Mouse (Mus musculus): ENCODE measurements around the gene Snx4. TPM values are rescaled to one million over a fixed set of nuclear protein-coding genes. Genes with fewer than 3 reads are reported as not detected.

The Snx4 gene
- total and polyA plus RNA-seq, 2 experiments from 2014 or later = 68.5 to 73.0 TPM

DNA sequence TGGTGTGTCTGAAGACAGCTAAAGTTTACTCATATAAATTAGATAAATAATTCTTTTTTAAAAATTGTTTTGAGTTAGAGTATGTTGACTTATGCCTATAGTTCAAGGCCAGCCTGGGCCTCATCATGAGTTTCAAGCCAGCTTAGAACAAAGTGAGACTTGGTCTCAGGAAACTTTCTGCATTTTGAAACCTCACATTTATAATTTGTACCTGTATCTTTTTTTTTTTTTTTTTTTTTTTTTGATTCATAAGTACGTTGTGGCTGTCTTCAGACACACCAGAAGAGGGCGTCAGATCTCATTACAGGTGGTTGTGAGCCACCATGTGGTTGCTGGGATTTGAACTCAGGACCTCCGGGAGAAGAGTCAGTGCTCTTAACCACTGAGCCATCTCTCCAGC is 8.6 kb downstream of the Snx4 start:
- Histone ChIP-seq H3K27me3 (ENCODE audit: control insufficient read depth, insufficient read depth, low read length) (no peaks in the 10 kb centered on the region), H3K4me3 (ENCODE audit: low read depth, low read length) (no peak overlapping the region), H3K9ac (replicated peaks; ENCODE audit: low read depth, low read length) (no peak overlapping the region), H3K9me3 (replicated peaks; ENCODE audit: control insufficient read depth, low read length) (no peaks in the 10 kb centered on the region), H3K36me3 (replicated peaks; ENCODE audit: control insufficient read depth, insufficient read depth, low read length) (peaks cover 7% of the 10 kb centered on the region), H3K27ac (ENCODE audit: low read depth) (0 out of 2 replicates have a peak overlapping the region, but pooled peaks have one; percentile 64), H3K4me2 (ENCODE audit: low read depth, low read length) (no peak overlapping the region), H3K4me1 (ENCODE audit: control insufficient read depth, insufficient read depth) (peaks cover 37% of the 10 kb centered on the region)
- no peak for DNase-seq (ENCODE audit: low spot score)
- no peak for ATAC-seq (ENCODE audit: insufficient read depth, low read depth)
- 75% methylated on average over 3 of the region's 3 CpGs for WGBS
- no peak for TF ChIP-seq EP300 (IDR thresholded peaks at IDR 0.05; ENCODE audit: low read depth)
- no peak for TF ChIP-seq CTCF (IDR thresholded peaks at IDR 0.05; ENCODE audit: low read depth)

DNA sequence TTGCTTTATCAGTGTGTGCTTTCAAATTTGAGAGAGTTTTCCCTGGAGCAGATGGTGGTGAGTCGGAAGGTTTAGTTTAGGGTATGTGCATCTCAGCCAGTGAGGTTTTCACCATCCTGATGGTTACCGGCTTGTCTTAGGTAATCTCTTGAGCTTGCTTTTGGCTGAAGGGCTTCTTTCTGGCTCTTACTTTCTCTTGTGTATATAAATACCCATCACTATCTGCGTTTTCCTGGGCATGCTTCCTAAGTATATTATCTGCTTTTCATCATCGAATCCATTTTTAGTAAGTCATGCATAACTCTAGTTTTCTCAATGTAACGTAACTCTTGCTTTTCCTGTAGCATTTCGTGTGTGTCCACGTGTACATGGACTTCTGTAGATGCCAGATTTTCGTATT is 9.6 kb downstream of the Snx4 start:
- H3K27ac ChIP-seq (ENCODE audit: low read depth) = peak overlapping the region; percentile 64
- peak overlapping the region; percentile 37 for H3K4me2 ChIP-seq (ENCODE audit: low read depth, low read length)
- H3K36me3 ChIP-seq (replicated peaks; ENCODE audit: control insufficient read depth, insufficient read depth, low read length) = peaks cover 18% of the 10 kb centered on the region
- 9% methylated on average over 8 of the region's 8 CpGs for WGBS
- no peak for ATAC-seq (ENCODE audit: insufficient read depth, low read depth)
- peaks cover 29% of the 10 kb centered on the region for H3K4me1 ChIP-seq (ENCODE audit: control insufficient read depth, insufficient read depth)
- H3K9me3 ChIP-seq (replicated peaks; ENCODE audit: control insufficient read depth, low read length) = no peaks in the 10 kb centered on the region
- no peak for TF ChIP-seq CTCF (IDR thresholded peaks at IDR 0.05; ENCODE audit: low read depth)
- TF ChIP-seq EP300 (IDR thresholded peaks at IDR 0.05; ENCODE audit: low read depth) = no peak
- no peak overlapping the region for H3K9ac ChIP-seq (replicated peaks; ENCODE audit: low read depth, low read length)
- no peak overlapping the region for H3K4me3 ChIP-seq (ENCODE audit: low read depth, low read length)
- H3K27me3 ChIP-seq (ENCODE audit: control insufficient read depth, insufficient read depth, low read length) = no peaks in the 10 kb centered on the region
- DNase-seq (ENCODE audit: low spot score) = peak; percentile 19

DNA sequence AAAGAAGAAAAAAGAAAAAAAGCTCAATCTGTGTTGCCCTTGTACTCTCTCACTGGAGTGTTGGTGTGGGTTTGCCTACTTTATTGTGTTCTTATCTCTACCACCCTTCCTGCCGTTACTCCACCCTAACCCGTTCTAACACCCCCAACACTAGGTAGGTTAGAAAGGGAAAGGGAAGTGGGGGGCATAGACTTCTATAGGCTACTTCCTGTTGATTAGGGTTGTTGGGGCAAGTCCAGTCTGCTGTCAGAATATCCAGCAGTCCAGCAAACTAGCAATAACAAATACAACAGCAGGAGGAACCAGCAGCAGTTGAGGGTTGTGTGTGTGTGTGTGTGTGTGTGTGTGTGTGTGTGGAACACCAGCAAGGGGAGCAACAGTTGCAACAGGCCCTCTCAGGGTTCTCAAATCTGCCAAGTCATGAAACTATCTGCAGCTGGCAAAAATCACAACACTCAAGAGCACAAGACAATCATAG is 10.4 kb downstream of the Snx4 start:
- Histone ChIP-seq H3K4me2 (ENCODE audit: low read depth, low read length) (peak overlapping the region; percentile 37; the same call in 1 of the 2 replicates), H3K9me3 (replicated peaks; ENCODE audit: control insufficient read depth, low read length) (no peaks in the 10 kb centered on the region), H3K4me3 (ENCODE audit: low read depth, low read length) (no peak overlapping the region), H3K27ac (ENCODE audit: low read depth) (peak overlapping the region; percentile 64), H3K9ac (replicated peaks; ENCODE audit: low read depth, low read length) (no peak overlapping the region), H3K36me3 (replicated peaks; ENCODE audit: control insufficient read depth, insufficient read depth, low read length) (peaks cover 25% of the 10 kb centered on the region), H3K4me1 (ENCODE audit: control insufficient read depth, insufficient read depth) (peaks cover 25% of the 10 kb centered on the region), H3K27me3 (ENCODE audit: control insufficient read depth, insufficient read depth, low read length) (no peaks in the 10 kb centered on the region)
- TF ChIP-seq EP300 (IDR thresholded peaks at IDR 0.05; ENCODE audit: low read depth) (no peak), CTCF (IDR thresholded peaks at IDR 0.05; ENCODE audit: low read depth) (no peak)
- ATAC-seq (ENCODE audit: insufficient read depth, low read depth) = 0 out of 2 replicates have a peak, but pooled peaks have one; percentile 36
- DNase-seq (ENCODE audit: low spot score) = peak; percentile 19
- 15% methylated on average over 2 of the region's 2 CpGs for WGBS

DNA sequence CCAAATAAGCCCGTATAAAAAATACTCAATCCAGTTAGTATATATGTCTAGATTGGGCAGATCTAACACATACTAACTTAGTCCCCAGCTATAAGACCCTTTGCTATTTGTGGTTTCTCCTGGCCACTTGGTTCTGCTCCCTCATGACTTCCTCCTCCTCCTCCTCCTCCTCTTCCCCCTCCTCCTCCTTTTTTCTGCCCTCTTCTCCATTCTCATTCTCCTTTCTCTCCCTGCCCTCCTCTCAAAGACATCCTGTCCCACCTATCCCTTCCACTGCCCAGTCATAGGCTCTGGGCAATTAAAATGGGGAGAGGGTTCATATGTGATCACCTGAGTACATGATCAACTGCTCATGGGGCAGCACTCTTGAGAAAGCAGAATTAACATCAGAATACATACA is 10.9 kb downstream of the Snx4 start:
- no peak for TF ChIP-seq CTCF (IDR thresholded peaks at IDR 0.05; ENCODE audit: low read depth)
- no peak for TF ChIP-seq EP300 (IDR thresholded peaks at IDR 0.05; ENCODE audit: low read depth)
- H3K9me3 ChIP-seq (replicated peaks; ENCODE audit: control insufficient read depth, low read length) = no peaks in the 10 kb centered on the region
- no peaks in the 10 kb centered on the region for H3K27me3 ChIP-seq (ENCODE audit: control insufficient read depth, insufficient read depth, low read length)
- no peak overlapping the region for H3K9ac ChIP-seq (replicated peaks; ENCODE audit: low read depth, low read length)
- H3K27ac ChIP-seq (ENCODE audit: low read depth) = peak overlapping the region; percentile 64; the same call in 1 of the 2 replicates
- ATAC-seq (ENCODE audit: insufficient read depth, low read depth) (0 out of 2 replicates have a peak, but pooled peaks have one; percentile 6), DNase-seq (ENCODE audit: low spot score) (no peak)
- peaks cover 30% of the 10 kb centered on the region for H3K36me3 ChIP-seq (replicated peaks; ENCODE audit: control insufficient read depth, insufficient read depth, low read length)
- WGBS = 15% methylated on average over 1 of the region's 1 CpGs
- peaks cover 25% of the 10 kb centered on the region for H3K4me1 ChIP-seq (ENCODE audit: control insufficient read depth, insufficient read depth)
- H3K4me3 ChIP-seq (ENCODE audit: low read depth, low read length) = no peak overlapping the region
- no peak overlapping the region for H3K4me2 ChIP-seq (ENCODE audit: low read depth, low read length)

- DNase-seq (ENCODE audit: low spot score) (no peak), ATAC-seq (ENCODE audit: insufficient read depth, low read depth) (no peak)
- no peak overlapping the region for H3K4me2 ChIP-seq (ENCODE audit: low read depth, low read length)
- no peaks in the 10 kb centered on the region for H3K27me3 ChIP-seq (ENCODE audit: control insufficient read depth, insufficient read depth, low read length)
- H3K9ac ChIP-seq (replicated peaks; ENCODE audit: low read depth, low read length) = no peak overlapping the region
- H3K4me1 ChIP-seq (ENCODE audit: control insufficient read depth, insufficient read depth) = no peaks in the 10 kb centered on the region
- TF ChIP-seq EP300 (IDR thresholded peaks at IDR 0.05; ENCODE audit: low read depth) (no peak), CTCF (IDR thresholded peaks at IDR 0.05; ENCODE audit: low read depth) (no peak)
- H3K36me3 ChIP-seq (replicated peaks; ENCODE audit: control insufficient read depth, insufficient read depth, low read length) = peaks cover 64% of the 10 kb centered on the region
- 79% methylated on average over 9 of the region's 9 CpGs for WGBS
- no peak overlapping the region for H3K4me3 ChIP-seq (ENCODE audit: low read depth, low read length)
- H3K27ac ChIP-seq (ENCODE audit: low read depth) = no peak overlapping the region
- H3K9me3 ChIP-seq (replicated peaks; ENCODE audit: control insufficient read depth, low read length) = no peaks in the 10 kb centered on the region
Observed at GRCm38 (mm10) chr16:33267616-33268253, 16.5 kb downstream of the Snx4 start.
